Mouse (Mus musculus): Measurements from ENCODE around the gene Catip. TPM values are rescaled to one million over a fixed set of nuclear protein-coding genes. Genes with fewer than 3 reads are reported as not detected.

The Catip gene
- polyA plus RNA-seq (2017; shearing (Covaris generic)), result 0.15 TPM

GRCm38 (mm10) chr1:74361812-74362211 is at the start of gene Catip:
TSS of gene Catip (plus strand) at chr1:74362108.

GRCm38 (mm10) chr1:74374980-74375379 is 13.1 kb downstream of the Catip start, which contains the start of gene Slc11a1:
TSS of gene Slc11a1 (plus strand) at chr1:74375195.

GRCm38 (mm10) chr1:74390924-74391748 is 29.2 kb downstream of the Catip start, which contains the start of gene Ctdsp1:
TSS of gene Ctdsp1 (plus strand) at chr1:74391509.

GRCm38 (mm10) chr1:74408589-74409504 is 46.9 kb downstream of the Catip start, which contains the start of gene Vil1:
TSS of gene Vil1 (plus strand) at chr1:74409376.

Other genes with a start within 250 kb of the Catip start
- gene Tns1, start 237.7 kb upstream of the Catip start, polyA plus RNA-seq (2017; shearing (Covaris generic)), result 39.3 TPM
- gene Rufy4, start 236.6 kb upstream of the Catip start, polyA plus RNA-seq (2017; shearing (Covaris generic)), result not detected
- gene Cxcr2, start 208.1 kb upstream of the Catip start, polyA plus RNA-seq (2017; shearing (Covaris generic)), result not detected
- not detected for gene Cxcr1, start 167.5 kb upstream of the Catip start, polyA plus RNA-seq (2017; shearing (Covaris generic))
- 833 TPM for gene Arpc2, start 126.0 kb upstream of the Catip start, polyA plus RNA-seq (2017; shearing (Covaris generic))
- gene Gpbar1, start 83.6 kb upstream of the Catip start, polyA plus RNA-seq (2017; shearing (Covaris generic)), result 1.0 TPM
- gene Aamp, start 77.4 kb upstream of the Catip start, polyA plus RNA-seq (2017; shearing (Covaris generic)), result 272 TPM
- gene Pnkd, start 77.2 kb upstream of the Catip start, polyA plus RNA-seq (2017; shearing (Covaris generic)), result 94.0 TPM
- 18.2 TPM for gene Tmbim1, start 56.5 kb upstream of the Catip start, polyA plus RNA-seq (2017; shearing (Covaris generic))
- gene Slc11a1, start 13.1 kb downstream of the Catip start, polyA plus RNA-seq (2017; shearing (Covaris generic)), result 2.0 TPM
- gene Ctdsp1, start 29.4 kb downstream of the Catip start, polyA plus RNA-seq (2017; shearing (Covaris generic)), result 8.3 TPM
- 0.24 TPM for gene Vil1, start 47.3 kb downstream of the Catip start, polyA plus RNA-seq (2017; shearing (Covaris generic))
- gene Cnot9, start 143.9 kb downstream of the Catip start, polyA plus RNA-seq (2017; shearing (Covaris generic)), result 37.2 TPM
- gene Plcd4, start 180.8 kb downstream of the Catip start, polyA plus RNA-seq (2017; shearing (Covaris generic)), result 0.65 TPM
- 21.0 TPM for gene Usp37, start 182.2 kb downstream of the Catip start, polyA plus RNA-seq (2017; shearing (Covaris generic))
- gene Zfp142, start 226.1 kb downstream of the Catip start, polyA plus RNA-seq (2017; shearing (Covaris generic)), result 19.9 TPM
- 16.0 TPM for gene Bcs1l, start 226.2 kb downstream of the Catip start, polyA plus RNA-seq (2017; shearing (Covaris generic))
- 35.3 TPM for gene Rnf25, start 239.3 kb downstream of the Catip start, polyA plus RNA-seq (2017; shearing (Covaris generic))
- not detected for gene Stk36, start 239.3 kb downstream of the Catip start, polyA plus RNA-seq (2017; shearing (Covaris generic))